Mouse (Mus musculus): ENCODE data around the gene Kcnh2.

DNA sequence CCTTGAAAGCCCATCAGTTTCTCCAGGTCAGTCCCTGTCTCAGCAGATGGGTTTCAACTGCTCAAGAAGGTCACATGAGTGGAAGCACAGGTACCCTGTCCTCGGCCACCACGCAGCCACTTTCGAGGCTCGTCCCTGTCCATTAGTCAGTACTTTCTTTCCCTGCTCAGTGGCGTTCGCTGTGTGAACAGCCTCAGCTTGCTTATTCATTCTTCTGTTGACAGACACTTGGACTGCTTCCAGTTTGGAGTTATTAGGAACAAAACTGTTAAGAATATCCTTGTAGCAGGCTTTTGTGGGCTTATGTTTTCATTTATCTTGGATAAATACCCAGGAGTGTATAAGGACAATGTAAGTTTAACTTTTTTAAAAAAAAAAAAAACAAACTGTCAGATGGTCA lies 22.8 kb upstream of the Kcnh2 start:
- no peak for TF ChIP-seq CTCF (IDR thresholded peaks at IDR 0.05)
- TF ChIP-seq EP300 (IDR thresholded peaks at IDR 0.05; ENCODE audit: insufficient read depth, low read depth, low read length): no peak
